Mouse (Mus musculus) lung, postnatal 0 days (tissue): Measurements from ENCODE around the gene Polr3c.

ENCODE experiments used
- CTCF ChIP-seq: IDR thresholded peaks from 2 replicates; pipeline ENCODE4 v1.5.1; 2016; ENCODE audit warnings: antibody characterized with exemption, mild to moderate bottlenecking
- EP300 ChIP-seq: IDR thresholded peaks from 2 replicates; pipeline ENCODE4 v1.6.1; 2016; ENCODE audit warnings: antibody characterized with exemption, mild to moderate bottlenecking, control low read depth

DNA sequence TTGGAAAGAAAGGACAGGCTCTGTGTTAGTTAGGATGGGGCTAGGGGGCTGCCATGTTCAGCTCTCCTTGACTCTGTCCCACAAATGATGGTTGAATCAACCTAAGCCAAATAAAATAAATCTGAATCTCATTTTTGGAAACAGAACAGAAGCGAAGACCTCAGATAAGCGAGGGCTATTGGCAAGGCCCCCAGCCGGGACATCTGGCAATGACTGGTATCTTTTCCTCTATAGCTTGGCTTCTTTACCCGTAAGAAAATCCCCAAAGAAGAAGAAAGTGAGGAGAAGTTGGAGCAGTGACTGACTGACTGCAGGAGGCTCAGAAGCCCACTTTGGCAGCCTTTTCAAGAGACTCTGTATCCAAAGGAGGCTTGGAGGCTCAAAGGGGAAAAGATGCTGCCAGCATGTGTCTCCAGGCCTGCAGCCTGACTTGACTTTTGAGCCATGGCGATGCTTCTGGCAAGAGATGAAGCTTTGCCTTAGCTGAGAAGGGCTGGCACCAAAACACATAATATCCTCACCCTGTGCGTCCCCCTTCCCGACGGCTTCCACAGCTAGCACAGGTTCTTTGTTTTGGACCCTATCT, 64.6 kb downstream of the Polr3c start:
- no peak for TF ChIP-seq EP300
- no peak for TF ChIP-seq CTCF
